Mouse (Mus musculus) ES-E14 (cell line): ENCODE measurements around the gene Ptger3. TPM values are rescaled to one million over a fixed set of nuclear protein-coding genes. Genes with fewer than 3 reads are reported as not detected.
A peak's percentile ranks its signal among the peaks of the same experiment; 100 is the strongest.

ENCODE experiments used
- DNase-seq: peaks from one replicate; pipeline ENCODE4 v3.0.0-alpha.2; 2013; ENCODE audit warnings: low read depth, low spot score
- H3K27ac ChIP-seq: 2 replicates; pipeline ENCODE4 v1.5.1; 2012; ENCODE audit warnings: low read depth, mild to moderate bottlenecking, low read length, moderate library complexity, mixed read lengths; ENCODE audit not compliant: poor library complexity, insufficient read depth, severe bottlenecking
- H3K36me3 ChIP-seq: 2 replicates; pipeline ENCODE4 v1.6.1; 2012; ENCODE audit warnings: mild to moderate bottlenecking, low read length, moderate library complexity, mixed read lengths; ENCODE audit not compliant: control insufficient read depth, poor library complexity, insufficient read depth, severe bottlenecking
- H3K4me1 ChIP-seq, 2 experiments: fragments of 150-350 bp in 1 of 2; sonication (generic) in 1 of 2; 2 replicates each; pipeline ENCODE4 v1.6.1; 2012; ENCODE audit warnings: low read length in 2 of 2, mild to moderate bottlenecking in 1 of 2, mixed read lengths in 1 of 2; ENCODE audit not compliant: control insufficient read depth in 2 of 2, insufficient read depth in 2 of 2, poor library complexity in 1 of 2
- H3K4me3 ChIP-seq, 2 experiments: fragments of 150-350 bp in 1 of 2; sonication (generic) in 1 of 2; 2 replicates each; pipeline ENCODE4 v1.5.1; 2012; ENCODE audit warnings: low read length in 2 of 2, low read depth in 1 of 2, mild to moderate bottlenecking in 1 of 2, mixed read lengths in 1 of 2; ENCODE audit not compliant: insufficient read depth in 1 of 2, poor library complexity in 1 of 2, severe bottlenecking in 1 of 2
- H3K9ac ChIP-seq: 2 replicates; pipeline ENCODE4 v1.6.1; 2012; ENCODE audit warnings: low read depth, mild to moderate bottlenecking, low read length, mixed read lengths; ENCODE audit not compliant: poor library complexity, insufficient read depth, severe bottlenecking
- H3K9me3 ChIP-seq: fragments of 150-350 bp; sonication (generic); 2 replicates; pipeline ENCODE4 v1.6.1; 2012; ENCODE audit warnings: low read depth, mild to moderate bottlenecking, low read length; ENCODE audit not compliant: control insufficient read depth, insufficient read depth
- CHD2 ChIP-seq: IDR thresholded peaks from 2 replicates; pipeline ENCODE4 v1.6.1; 2014; ENCODE audit warnings: mild to moderate bottlenecking, low read depth, low read length, inconsistent platforms
- HCFC1 ChIP-seq: IDR thresholded peaks from 2 replicates; pipeline ENCODE4 v1.6.1; 2012; ENCODE audit warnings: low read length, inconsistent platforms, borderline replicate concordance; ENCODE audit not compliant: insufficient read depth
- MAFK ChIP-seq: IDR thresholded peaks from 2 replicates; pipeline ENCODE4 v1.6.1; 2014; ENCODE audit warnings: mild to moderate bottlenecking, low read depth, low read length, inconsistent platforms; ENCODE audit not compliant: insufficient read depth
- ZC3H11A ChIP-seq: IDR thresholded peaks from 2 replicates; pipeline ENCODE4 v1.6.1; 2012; ENCODE audit warnings: low read depth, mild to moderate bottlenecking, inconsistent platforms, low read length, borderline replicate concordance
- ZNF384 ChIP-seq: IDR thresholded peaks from 2 replicates; pipeline ENCODE4 v1.6.1; 2012; ENCODE audit warnings: low read depth, low read length, inconsistent platforms
- in situ Hi-C, 2 experiments: fragments of 600-800 bp; cut with MboI; formaldehyde crosslinking; loops; one replicate each; pipeline ENCODE4 v1.15.1; 2025; ENCODE audit warnings: low sequenced_read_pairs in 2 of 2, inconsistent platforms in 1 of 2; ENCODE audit not compliant: unreplicated experiment in 2 of 2
- total RNA-seq: library from RNA; depleted of rRNA; stranded (reverse); fragments of 300-350 nt; gene quantifications from 2 replicates; pipeline ENCODE4 v1.2.3, GENCODE M21; 2012

The Ptger3 gene
- total RNA-seq, 1 experiment: 0.49 TPM

- DNase-seq: no peak
- Histone ChIP-seq H3K36me3 (peaks cover 6% of the 10 kb centered on the region; the same call in 1 of the 2 replicates), H3K4me3 (no peak overlapping the region), H3K4me1 (no peaks in the 10 kb centered on the region), H3K27ac (no peak overlapping the region), H3K9ac (no peak overlapping the region), H3K9me3 (no peaks in the 10 kb centered on the region)
- in situ Hi-C loops: loop anchor here in 1 of 2 experiments (25.0 kb wide), 1 partner anchor 462 kb away; no protein-coding TSS in a partner anchor
- no peak for TF ChIP-seq MAFK
These were observed 16.7 kb upstream of the Ptger3 start for GRCm38 (mm10) chr3:157549758-157550600.

GRCm38 (mm10) chr3:157565196-157565595 is 1.5 kb upstream of the Ptger3 start:
- Histone ChIP-seq H3K9me3 (no peaks in the 10 kb centered on the region), H3K9ac (no peak overlapping the region), H3K36me3 (no peaks in the 10 kb centered on the region), H3K4me1 (peaks cover 0 to 5% of the 10 kb centered on the region in 2 experiments; a peak in 1 of 4 replicates), H3K27ac (no peak overlapping the region), H3K4me3 (no peak overlapping the region)
- in situ Hi-C loops: loop anchor here in 1 of 2 experiments (10.0 kb wide), 1 partner anchor 150 kb away; no protein-coding TSS in a partner anchor
- TF ChIP-seq MAFK (no peak), ZC3H11A (peak; percentile 58)
- DNase-seq: no peak

- no peak for DNase-seq
- in situ Hi-C loops: loop anchor here in 1 of 2 experiments (10.0 kb wide), 1 partner anchor 147 kb away; no protein-coding TSS in a partner anchor
These were observed 957 bp downstream of the Ptger3 start for GRCm38 (mm10) chr3:157567566-157568132.

GRCm38 (mm10) chr3:157572011-157572410 is 5.3 kb downstream of the Ptger3 start:
- H3K9ac ChIP-seq: no peak overlapping the region
- H3K9me3 ChIP-seq: no peaks in the 10 kb centered on the region
- H3K4me1 ChIP-seq: peaks cover 0 to 5% of the 10 kb centered on the region in 2 experiments; a peak in 1 of 4 replicates
- no peak overlapping the region for H3K27ac ChIP-seq
- DNase-seq: no peak
- TF ChIP-seq MAFK (no peak), ZC3H11A (no peak), CHD2 (no peak), ZNF384 (no peak), HCFC1 (no peak)
- H3K4me3 ChIP-seq: no peak overlapping the region
- no peaks in the 10 kb centered on the region for H3K36me3 ChIP-seq
- in situ Hi-C loops: no loop called here

More at GRCm38 (mm10) chr3:157567566-157568132, 957 bp downstream of the Ptger3 start:
- H3K9me3 ChIP-seq: no peaks in the 10 kb centered on the region
- no peaks in the 10 kb centered on the region for H3K36me3 ChIP-seq
- H3K4me3 ChIP-seq: peak overlapping the region; percentile 66
- peak overlapping the region; percentile 17; the same call in 1 of the 2 replicates for H3K9ac ChIP-seq
- no peak overlapping the region for H3K27ac ChIP-seq
- TF ChIP-seq HCFC1 (no peak), CHD2 (no peak), ZC3H11A (no peak), ZNF384 (no peak), MAFK (no peak)
- peaks cover 0 to 5% of the 10 kb centered on the region in 2 experiments; a peak in 1 of 4 replicates for H3K4me1 ChIP-seq
